Mouse (Mus musculus) bone marrow macrophage, adult 2 months (primary cell): ENCODE results near the gene Olfr477.
"Not testable (repeated sequence)": the region's sequence is repeated elsewhere in the genome, so short reads cannot be mapped to it uniquely, and the experiment has no call there.

ENCODE experiments used
- CTCF ChIP-seq: IDR thresholded peaks from 2 replicates; pipeline ENCODE4 v1.5.1; 2012; ENCODE audit warnings: low read depth, mild to moderate bottlenecking, low read length, moderate library complexity
- POLR2A ChIP-seq: IDR thresholded peaks from 2 replicates; pipeline ENCODE4 v1.6.1; 2012; ENCODE audit warnings: mild to moderate bottlenecking, low read depth, low read length, borderline replicate concordance

DNA sequence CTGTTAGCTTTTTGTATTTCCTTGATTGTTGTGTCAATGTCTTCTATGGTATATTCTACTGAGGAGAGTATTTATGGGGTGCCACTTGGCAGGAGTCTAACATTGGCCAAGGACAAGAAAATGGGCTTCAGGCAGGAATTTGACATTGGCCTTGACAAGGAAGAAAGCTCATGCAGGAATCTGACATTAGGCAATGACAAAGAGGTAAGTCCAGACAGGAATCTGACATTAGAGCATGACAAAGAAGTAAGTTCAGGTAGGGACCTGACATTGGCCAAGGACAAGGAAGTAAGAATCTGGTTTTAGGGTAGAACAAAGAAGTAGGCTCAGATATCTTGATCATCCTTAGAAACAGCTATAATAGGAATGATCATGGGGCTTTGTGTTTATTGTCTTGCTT lies 27.8 kb downstream of the Olfr477 start:
- not testable (repeated sequence) for TF ChIP-seq CTCF, POLR2A
